Mouse (Mus musculus) heart, adult 18-20 months (tissue): ENCODE results near the gene Slc46a2. TPM values are rescaled to one million over a fixed set of nuclear protein-coding genes. Genes with fewer than 3 reads are reported as not detected.

Experiments used
- DNase-seq, 2 experiments: peaks; one replicate each; pipeline ENCODE4 v3.0.0; 2021 to 2022; ENCODE audit warnings: mixed read lengths in 1 of 2
- total RNA-seq, 2 experiments: library from RNA; stranded (reverse); gene quantifications; 2 replicates each; pipeline ENCODE4 v1.2.3; 2021

Slc46a2 gene
- total RNA-seq, 2 experiments from 2014 or later: 0.12 to 0.15 TPM

DNA sequence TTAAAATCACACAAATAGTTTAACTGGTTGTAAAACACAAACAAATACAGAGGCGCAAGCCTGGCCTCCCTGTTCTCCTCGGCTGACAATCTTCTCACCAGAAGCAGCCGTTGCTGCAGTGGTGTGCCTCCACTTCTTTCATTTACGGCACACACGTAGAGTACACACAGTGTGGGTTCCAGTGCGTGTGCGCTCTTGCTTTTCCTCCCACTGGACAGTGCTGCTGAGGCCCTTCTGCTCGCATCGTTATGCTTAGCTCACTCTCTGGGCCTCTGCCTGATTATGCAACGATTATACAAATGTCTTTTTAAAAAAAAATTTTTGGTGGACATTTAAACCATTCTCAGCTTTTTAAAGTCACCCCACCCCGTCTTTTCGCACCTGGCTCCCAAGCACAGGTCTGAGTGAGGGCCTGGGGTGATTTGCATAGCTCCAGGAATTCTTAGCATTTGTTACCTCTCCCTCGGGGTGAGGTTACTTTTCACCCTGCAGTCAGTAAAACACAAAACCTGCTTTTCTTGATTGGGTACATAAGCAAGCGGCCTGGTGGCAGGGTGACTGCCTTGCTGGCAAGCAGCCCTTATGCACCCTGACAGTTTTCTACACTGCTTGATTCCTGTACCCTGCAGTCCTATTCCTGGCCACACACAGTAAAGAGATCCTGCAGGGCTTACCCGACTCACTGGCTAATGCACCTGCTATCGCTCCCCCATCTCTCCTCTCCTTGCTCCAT, 55.0 kb downstream of the Slc46a2 start:
- DNase-seq: no peak

Other genes starting within 250 kb of the Slc46a2 start
- gene Inip, start 113.5 kb downstream of the Slc46a2 start, total RNA-seq: 10 to 100 TPM; 10.1 to 11.3 TPM
- 1 to 10 TPM; 6.5 TPM for gene Snx30, start 109.2 kb downstream of the Slc46a2 start, total RNA-seq
- not detected for gene Mup4, start 45.7 kb upstream of the Slc46a2 start, total RNA-seq
- not detected for gene Mup6, start 49.2 kb upstream of the Slc46a2 start, total RNA-seq
- not detected for gene Mup7, start 155.4 kb upstream of the Slc46a2 start, total RNA-seq
- not detected for gene Mup2, start 239.2 kb upstream of the Slc46a2 start, total RNA-seq